Mouse (Mus musculus) heart, embryonic 10.5 days (tissue): ENCODE measurements around the gene Rpl9-ps6. TPM values are rescaled to one million over a fixed set of nuclear protein-coding genes. Genes with fewer than 3 reads are reported as not detected.

Experiments
- DNase-seq: peaks from one replicate; pipeline ENCODE4 v3.0.0-alpha.2; 2017; ENCODE audit warnings: low spot score
- H3K27ac ChIP-seq: fragments of 300-500 bp; sonication (generic); 2 replicates; pipeline ENCODE4 v1.5.1; 2016; ENCODE audit warnings: mild to moderate bottlenecking
- H3K27me3 ChIP-seq: fragments of 300-500 bp; sonication (generic); 2 replicates; pipeline ENCODE4 v1.6.1; 2016; ENCODE audit warnings: mild to moderate bottlenecking; ENCODE audit not compliant: poor library complexity, insufficient read depth, severe bottlenecking
- H3K36me3 ChIP-seq: fragments of 300-500 bp; sonication (generic); 2 replicates; pipeline ENCODE4 v1.6.1; 2016; ENCODE audit warnings: mild to moderate bottlenecking, moderate library complexity
- H3K4me1 ChIP-seq: fragments of 300-500 bp; sonication (generic); 2 replicates; pipeline ENCODE4 v1.6.1; 2016; ENCODE audit warnings: mild to moderate bottlenecking
- H3K4me3 ChIP-seq: fragments of 300-500 bp; sonication (generic); 2 replicates; pipeline ENCODE4 v1.5.1; 2016; ENCODE audit warnings: mild to moderate bottlenecking, moderate library complexity
- H3K9me3 ChIP-seq: fragments of 300-500 bp; sonication (generic); 2 replicates; pipeline ENCODE4 v1.6.1; 2016; ENCODE audit warnings: mild to moderate bottlenecking, moderate library complexity
- WGBS: fragments of 180-500 bp; shearing (Covaris S2); methylation state at CpG from one replicate; pipeline ENCODE4 v1.1.7; 2016; 5-methylcytosine and 5-hydroxymethylcytosine counted together
- polyA plus RNA-seq: library from polyadenylated mRNA; unstranded; fragments of >200 nt; fragmentation: Nextera tagmentation; extraction: Ambion mirVana; gene quantifications from 2 replicates; pipeline ENCODE4 v1.2.1, GENCODE M21; 2016

Rpl9-ps6 gene
- 47.9 and 55.7 TPM in 2 replicates for polyA plus RNA-seq

- WGBS = 80% methylated on average over 6 of the region's 6 CpGs
- Histone ChIP-seq H3K27me3 (no peaks in the 10 kb centered on the region), H3K27ac (no peak within 1 kb of the TSS), H3K9me3 (no peaks in the 10 kb centered on the region), H3K36me3 (no peaks in the 10 kb centered on the region), H3K4me3 (no peak within 1 kb of the TSS), H3K4me1 (no peaks in the 10 kb centered on the region)
- no peak for DNase-seq
Observed at GRCm38 (mm10) chr19:32466478-32466877, at the start of gene Rpl9-ps6. Gene Rpl9-ps6, minus strand, starts transcription at chr19:32466578.

GRCm38 (mm10) chr19:32512518-32512917 is 46.1 kb upstream of the Rpl9-ps6 start:
- Histone ChIP-seq H3K4me3 (no peak overlapping the region), H3K4me1 (peaks cover 4% of the 10 kb centered on the region; the same call in 1 of the 2 replicates), H3K27ac (no peak overlapping the region), H3K27me3 (no peaks in the 10 kb centered on the region), H3K36me3 (peaks cover 66% of the 10 kb centered on the region), H3K9me3 (no peaks in the 10 kb centered on the region)
- no peak for DNase-seq
- WGBS = 33% methylated on average over 1 of the region's 1 CpGs

GRCm38 (mm10) chr19:32510962-32511361 is 44.6 kb upstream of the Rpl9-ps6 start:
- no peak for DNase-seq
- peaks cover 4% of the 10 kb centered on the region; the same call in 1 of the 2 replicates for H3K4me1 ChIP-seq
- H3K9me3 ChIP-seq = no peaks in the 10 kb centered on the region
- no peaks in the 10 kb centered on the region for H3K27me3 ChIP-seq
- H3K27ac ChIP-seq = no peak overlapping the region
- 67% methylated on average over 6 of the region's 6 CpGs for WGBS
- H3K4me3 ChIP-seq = no peak overlapping the region
- H3K36me3 ChIP-seq = peaks cover 63% of the 10 kb centered on the region

- H3K36me3 ChIP-seq = peaks cover 64% of the 10 kb centered on the region
- H3K9me3 ChIP-seq = no peaks in the 10 kb centered on the region
- WGBS = 72% methylated on average over 3 of the region's 3 CpGs
- no peak overlapping the region for H3K4me3 ChIP-seq
- H3K4me1 ChIP-seq = peaks cover 4% of the 10 kb centered on the region; the same call in 1 of the 2 replicates
- H3K27ac ChIP-seq = peak overlapping the region; percentile 5; the same call in 1 of the 2 replicates
- DNase-seq = no peak
- H3K27me3 ChIP-seq = no peaks in the 10 kb centered on the region
Observed at GRCm38 (mm10) chr19:32510267-32510666, 43.9 kb upstream of the Rpl9-ps6 start.

- Histone ChIP-seq H3K36me3 (peaks cover 49% of the 10 kb centered on the region), H3K4me3 (no peak overlapping the region), H3K9me3 (no peaks in the 10 kb centered on the region), H3K4me1 (peaks cover 4% of the 10 kb centered on the region; the same call in 1 of the 2 replicates), H3K27me3 (no peaks in the 10 kb centered on the region), H3K27ac (no peak overlapping the region)
- WGBS = 90% methylated on average over 9 of the region's 9 CpGs
- no peak for DNase-seq
Observed at GRCm38 (mm10) chr19:32507526-32507925, 41.1 kb upstream of the Rpl9-ps6 start.

GRCm38 (mm10) chr19:32507100-32507499 is 40.7 kb upstream of the Rpl9-ps6 start:
- H3K36me3 ChIP-seq = peaks cover 46% of the 10 kb centered on the region
- H3K27ac ChIP-seq = no peak overlapping the region
- WGBS = 92% methylated on average over 6 of the region's 6 CpGs

GRCm38 (mm10) chr19:32506514-32506913 is 40.1 kb upstream of the Rpl9-ps6 start:
- 95% methylated on average over 5 of the region's 5 CpGs for WGBS
- no peak for DNase-seq
- no peaks in the 10 kb centered on the region for H3K9me3 ChIP-seq
- peaks cover 4% of the 10 kb centered on the region; the same call in 1 of the 2 replicates for H3K4me1 ChIP-seq
- no peaks in the 10 kb centered on the region for H3K27me3 ChIP-seq
- peaks cover 42% of the 10 kb centered on the region for H3K36me3 ChIP-seq
- H3K27ac ChIP-seq = no peak overlapping the region
- no peak overlapping the region for H3K4me3 ChIP-seq

More at GRCm38 (mm10) chr19:32507100-32507499, 40.7 kb upstream of the Rpl9-ps6 start:
- Histone ChIP-seq H3K9me3 (no peaks in the 10 kb centered on the region), H3K27me3 (no peaks in the 10 kb centered on the region), H3K4me3 (no peak overlapping the region), H3K4me1 (peaks cover 4% of the 10 kb centered on the region; the same call in 1 of the 2 replicates)
- peak; percentile 68 for DNase-seq

- no peaks in the 10 kb centered on the region for H3K27me3 ChIP-seq
- H3K36me3 ChIP-seq = peaks cover 43% of the 10 kb centered on the region
- DNase-seq = no peak
- H3K27ac ChIP-seq = no peak overlapping the region; the same call in 1 of the 2 replicates
- H3K4me3 ChIP-seq = no peak overlapping the region
- H3K4me1 ChIP-seq = peaks cover 4% of the 10 kb centered on the region; the same call in 1 of the 2 replicates
- no peaks in the 10 kb centered on the region for H3K9me3 ChIP-seq
- WGBS = 86% methylated on average over 8 of the region's 8 CpGs
Observed at GRCm38 (mm10) chr19:32506081-32506480, 39.7 kb upstream of the Rpl9-ps6 start.

GRCm38 (mm10) chr19:32501414-32501813 is 35.0 kb upstream of the Rpl9-ps6 start:
- no peaks in the 10 kb centered on the region for H3K9me3 ChIP-seq
- no peak for DNase-seq
- H3K27ac ChIP-seq = no peak overlapping the region
- no peaks in the 10 kb centered on the region for H3K27me3 ChIP-seq
- H3K36me3 ChIP-seq = peaks cover 58% of the 10 kb centered on the region
- 82% methylated on average over 6 of the region's 6 CpGs for WGBS
- H3K4me3 ChIP-seq = no peak overlapping the region
- H3K4me1 ChIP-seq = no peaks in the 10 kb centered on the region

GRCm38 (mm10) chr19:32498002-32498401 is 31.6 kb upstream of the Rpl9-ps6 start:
- 94% methylated on average over 5 of the region's 5 CpGs for WGBS

GRCm38 (mm10) chr19:32497411-32497810 is 31.0 kb upstream of the Rpl9-ps6 start:
- Histone ChIP-seq H3K27me3 (no peaks in the 10 kb centered on the region), H3K4me1 (no peaks in the 10 kb centered on the region), H3K4me3 (no peak overlapping the region), H3K9me3 (no peaks in the 10 kb centered on the region), H3K27ac (no peak overlapping the region), H3K36me3 (peaks cover 76% of the 10 kb centered on the region)
- DNase-seq = no peak
- 89% methylated on average over 6 of the region's 6 CpGs for WGBS

More at GRCm38 (mm10) chr19:32498002-32498401, 31.6 kb upstream of the Rpl9-ps6 start:
- H3K4me3 ChIP-seq = no peak overlapping the region
- DNase-seq = no peak
- H3K36me3 ChIP-seq = peaks cover 72% of the 10 kb centered on the region
- H3K27ac ChIP-seq = no peak overlapping the region
- no peaks in the 10 kb centered on the region for H3K4me1 ChIP-seq
- H3K9me3 ChIP-seq = no peaks in the 10 kb centered on the region
- no peaks in the 10 kb centered on the region for H3K27me3 ChIP-seq

- 85% methylated on average over 11 of the region's 11 CpGs for WGBS
- Histone ChIP-seq H3K36me3 (peaks cover 69% of the 10 kb centered on the region), H3K4me3 (no peak overlapping the region), H3K27me3 (no peaks in the 10 kb centered on the region), H3K27ac (no peak overlapping the region), H3K9me3 (no peaks in the 10 kb centered on the region), H3K4me1 (no peaks in the 10 kb centered on the region)
- no peak for DNase-seq
Observed at GRCm38 (mm10) chr19:32495034-32495433, 28.7 kb upstream of the Rpl9-ps6 start.

GRCm38 (mm10) chr19:32494611-32495010 is 28.2 kb upstream of the Rpl9-ps6 start:
- WGBS = 91% methylated on average over 13 of the region's 13 CpGs
- peaks cover 66% of the 10 kb centered on the region for H3K36me3 ChIP-seq

GRCm38 (mm10) chr19:32493471-32493870 is 27.1 kb upstream of the Rpl9-ps6 start:
- no peaks in the 10 kb centered on the region for H3K27me3 ChIP-seq
- H3K27ac ChIP-seq = no peak overlapping the region
- H3K36me3 ChIP-seq = peaks cover 59% of the 10 kb centered on the region
- H3K4me1 ChIP-seq = no peaks in the 10 kb centered on the region
- 83% methylated on average over 8 of the region's 8 CpGs for WGBS
- H3K9me3 ChIP-seq = no peaks in the 10 kb centered on the region
- no peak for DNase-seq
- H3K4me3 ChIP-seq = no peak overlapping the region

More at GRCm38 (mm10) chr19:32494611-32495010, 28.2 kb upstream of the Rpl9-ps6 start:
- no peak for DNase-seq
- Histone ChIP-seq H3K27ac (no peak overlapping the region), H3K9me3 (no peaks in the 10 kb centered on the region), H3K4me1 (no peaks in the 10 kb centered on the region), H3K4me3 (no peak overlapping the region), H3K27me3 (no peaks in the 10 kb centered on the region)
